In the genomic region with DNA sequence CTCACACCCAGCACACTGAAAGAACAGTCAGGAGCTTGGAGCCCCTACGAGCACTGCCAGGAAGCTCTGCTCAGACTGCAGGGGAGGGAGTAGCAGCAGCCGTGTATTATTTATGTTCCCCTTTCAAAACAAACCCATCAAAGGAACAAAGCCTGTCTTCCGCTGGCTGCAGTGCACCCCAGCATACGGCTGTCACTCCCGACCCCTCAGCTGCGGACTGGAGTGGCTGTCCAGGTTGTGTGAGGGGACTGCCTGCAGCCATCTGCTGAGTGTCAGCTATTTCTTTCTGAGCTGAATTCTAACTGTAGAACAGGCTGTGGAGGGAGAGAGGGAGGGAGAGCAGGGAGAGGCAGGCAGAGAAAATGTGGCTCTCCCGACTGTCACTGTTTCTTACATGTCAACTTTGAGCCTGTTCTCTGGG, we compare ENCODE assay signal across 8 mouse cellular contexts.
A peak's percentile ranks its signal among the peaks of the same experiment; 100 is the strongest.
DNase-seq lines count a peak whose midpoint lies in the region; ATAC-seq and TF ChIP-seq lines count a peak whose summit lies in the region.

No protein-coding gene starts in this region.

- H3K4me3 ChIP-seq in embryonic facial prominence, embryonic 15.5 days (replicated peaks), result 0 out of 2 replicates have a peak overlapping the region, but pooled peaks have one; percentile 18
- no peak overlapping the region for H3K4me3 ChIP-seq in intestine, postnatal 0 days (ENCODE audit: low read depth, low read length)
- H3K4me3 ChIP-seq in midbrain, embryonic 14.5 days (replicated peaks; ENCODE audit: low read depth, low read length), result no peak overlapping the region

- WGBS in embryonic facial prominence, embryonic 15.5 days, result 9% methylated on average over 7 of the region's 7 CpGs
- WGBS in intestine, postnatal 0 days, result 32% methylated on average over 7 of the region's 7 CpGs
- 2% methylated on average over 7 of the region's 7 CpGs for WGBS in midbrain, embryonic 14.5 days

- no peaks in the 10 kb centered on the region for H3K27me3 ChIP-seq in embryonic facial prominence, embryonic 15.5 days
- no peaks in the 10 kb centered on the region for H3K27me3 ChIP-seq in intestine, postnatal 0 days (replicated peaks; ENCODE audit: control insufficient read depth, insufficient read depth, low read length)
- no peaks in the 10 kb centered on the region for H3K27me3 ChIP-seq in midbrain, embryonic 14.5 days (ENCODE audit: control insufficient read depth, insufficient read depth, low read length)

- no peaks in the 10 kb centered on the region for H3K36me3 ChIP-seq in embryonic facial prominence, embryonic 15.5 days
- H3K36me3 ChIP-seq in intestine, postnatal 0 days (ENCODE audit: control insufficient read depth, insufficient read depth), result no peaks in the 10 kb centered on the region
- H3K36me3 ChIP-seq in midbrain, embryonic 14.5 days (ENCODE audit: control insufficient read depth, insufficient read depth, low read length), result no peaks in the 10 kb centered on the region

- TF ChIP-seq CTCF in intestine, postnatal 0 days (IDR thresholded peaks at IDR 0.05; ENCODE audit: low read depth), result no peak

- DNase-seq in kidney, postnatal 10 days, result peak; percentile 21
- DNase-seq in kidney, adult 8-10 months, result no peak
- DNase-seq in midbrain, embryonic 14.5 days, result peak; percentile 70
- DNase-seq in thymus, postnatal 0 days (ENCODE audit: low spot score), result no peak
- DNase-seq in spleen, postnatal 10 days (ENCODE audit: low spot score in 2 of 2), result no peak

- no peak overlapping the region for H3K9ac ChIP-seq in embryonic facial prominence, embryonic 15.5 days
- no peak overlapping the region for H3K9ac ChIP-seq in intestine, postnatal 0 days (ENCODE audit: low read depth, low read length)
- 0 out of 2 replicates have a peak overlapping the region, but pooled peaks have one; percentile 40 for H3K9ac ChIP-seq in midbrain, embryonic 14.5 days (replicated peaks; ENCODE audit: low read length)

- peak overlapping the region; percentile 34 for H3K4me2 ChIP-seq in embryonic facial prominence, embryonic 15.5 days (replicated peaks)
- H3K4me2 ChIP-seq in intestine, postnatal 0 days (replicated peaks; ENCODE audit: low read depth), result peak overlapping the region; percentile 30; the same call in 1 of the 2 replicates
- H3K4me2 ChIP-seq in midbrain, embryonic 14.5 days (ENCODE audit: low read length), result peak overlapping the region; percentile 44

- peaks cover 13% of the 10 kb centered on the region for H3K4me1 ChIP-seq in embryonic facial prominence, embryonic 15.5 days
- H3K4me1 ChIP-seq in intestine, postnatal 0 days (replicated peaks; ENCODE audit: control insufficient read depth, insufficient read depth, low read length), result 0 out of 2 replicates have a peak, but pooled peaks cover 2% of the 10 kb centered on the region
- H3K4me1 ChIP-seq in midbrain, embryonic 14.5 days (ENCODE audit: control insufficient read depth, insufficient read depth, low read length), result peaks cover 18% of the 10 kb centered on the region

- peak; percentile 57; the same call in 1 of the 2 replicates for ATAC-seq in embryonic facial prominence, embryonic 15.5 days (ENCODE audit: insufficient number of reproducible peaks, low FRiP score, low TSS enrichment, low read depth)
- ATAC-seq in intestine, postnatal 0 days, result no peak
- ATAC-seq in midbrain, embryonic 14.5 days (ENCODE audit: low FRiP score, low TSS enrichment), result peak; percentile 83
- ATAC-seq in CD4-positive, CD25-positive, alpha-beta regulatory T cell, adult 4 months, result no peak

- H3K27ac ChIP-seq in embryonic facial prominence, embryonic 15.5 days (replicated peaks), result no peak overlapping the region
- H3K27ac ChIP-seq in intestine, postnatal 0 days (ENCODE audit: low read depth, low read length), result no peak overlapping the region
- peak overlapping the region; percentile 79 for H3K27ac ChIP-seq in midbrain, embryonic 14.5 days (replicated peaks; ENCODE audit: low read depth, low read length)

- H3K9me3 ChIP-seq in embryonic facial prominence, embryonic 15.5 days (replicated peaks), result no peaks in the 10 kb centered on the region
- H3K9me3 ChIP-seq in intestine, postnatal 0 days (ENCODE audit: control insufficient read depth), result no peaks in the 10 kb centered on the region
- no peaks in the 10 kb centered on the region for H3K9me3 ChIP-seq in midbrain, embryonic 14.5 days (ENCODE audit: control insufficient read depth, low read length)

Comparison
In these comparisons a context has a peak if more than half of its experiments do, and no peak if none do; other contexts are left out.
1. DNase-seq: peak in kidney, postnatal 10 days (single experiment) and midbrain, embryonic 14.5 days (single experiment); none in kidney, adult 8-10 months (0 of 2), thymus, postnatal 0 days (single experiment) and spleen, postnatal 10 days (0 of 2).
2. ATAC-seq: peak in embryonic facial prominence, embryonic 15.5 days (single experiment) and midbrain, embryonic 14.5 days (single experiment); none in intestine, postnatal 0 days (single experiment) and CD4-positive, CD25-positive, alpha-beta regulatory T cell, adult 4 months (single experiment).
3. Peak in every context shown above with its lines, with median percentiles within 50 percentile points of each other: H3K4me2 ChIP-seq.